Mouse (Mus musculus) spleen, adult 2 months (tissue): Measurements from ENCODE around the gene Ube2v1.

Experiments
- CTCF ChIP-seq: fragments of 200-500 bp; IDR thresholded peaks from 2 replicates; pipeline ENCODE4 v1.5.1; 2011; ENCODE audit warnings: mild to moderate bottlenecking, inconsistent platforms; ENCODE audit not compliant: insufficient read depth, insufficient read length, insufficient replicate concordance; ENCODE audit errors: extremely low read depth
- POLR2A ChIP-seq: fragments of 200-500 bp; IDR thresholded peaks from 2 replicates; pipeline ENCODE4 v1.6.1; 2011; ENCODE audit warnings: low read depth, low read length, inconsistent platforms

GRCm38 (mm10) chr2:167628872-167629271 lies 3.0 kb downstream of the Ube2v1 start:
- no peak for TF ChIP-seq POLR2A
- no peak for TF ChIP-seq CTCF
